Mouse (Mus musculus): ENCODE measurements around the gene Gm2035.
"Not testable (repeated sequence)": the region's sequence is repeated elsewhere in the genome, so short reads cannot be mapped to it uniquely, and the experiment has no call there.

Gm2035 gene

DNA sequence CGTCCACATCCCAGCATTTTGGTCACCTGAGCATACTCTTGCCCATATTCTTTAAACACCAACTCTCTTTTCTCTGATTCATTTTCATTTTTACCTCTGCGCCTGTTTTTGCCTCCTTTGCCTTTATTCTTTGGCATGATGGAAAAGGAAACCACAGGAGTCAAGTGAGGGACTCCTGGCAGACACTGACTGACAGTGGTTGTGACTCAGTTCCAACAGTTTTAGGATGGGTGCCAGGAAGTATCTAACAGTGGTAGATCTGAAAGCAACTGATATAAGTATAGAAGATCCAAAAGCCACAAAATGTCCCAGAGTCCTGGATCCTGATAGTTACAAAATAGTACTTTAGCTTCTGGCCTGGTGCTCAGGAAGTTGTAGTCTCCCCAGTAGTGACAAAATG, at the start of gene Gm2035:
TSS of gene Gm2035 (minus strand) at position 137 of the 400 bp plus-strand sequence.
- not testable (repeated sequence) for DNase-seq

DNA sequence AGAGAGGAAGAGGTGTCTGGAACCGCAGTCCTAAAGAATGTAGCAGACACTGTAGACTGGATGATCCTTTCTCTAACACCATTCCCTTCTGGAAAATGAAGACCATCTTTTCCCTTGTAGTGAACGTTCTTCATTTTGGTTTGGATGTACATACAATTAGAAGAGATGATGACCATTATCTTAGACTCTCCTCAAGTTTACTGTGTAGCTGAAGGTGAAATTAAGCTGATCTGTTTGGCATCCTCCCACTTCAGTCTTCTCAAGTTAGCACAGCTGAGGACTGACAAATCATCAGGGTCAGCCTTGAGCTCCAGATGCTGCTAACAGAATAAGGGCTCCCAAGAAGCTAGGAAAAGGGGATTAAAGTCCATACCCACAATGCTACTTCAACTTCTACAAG, 34.1 kb upstream of the Gm2035 start, which contains the start of gene Gm2042:
TSS of gene Gm2042 (plus strand) at position 301 of the 400 bp plus-strand sequence.
- not testable (repeated sequence) for DNase-seq

DNA sequence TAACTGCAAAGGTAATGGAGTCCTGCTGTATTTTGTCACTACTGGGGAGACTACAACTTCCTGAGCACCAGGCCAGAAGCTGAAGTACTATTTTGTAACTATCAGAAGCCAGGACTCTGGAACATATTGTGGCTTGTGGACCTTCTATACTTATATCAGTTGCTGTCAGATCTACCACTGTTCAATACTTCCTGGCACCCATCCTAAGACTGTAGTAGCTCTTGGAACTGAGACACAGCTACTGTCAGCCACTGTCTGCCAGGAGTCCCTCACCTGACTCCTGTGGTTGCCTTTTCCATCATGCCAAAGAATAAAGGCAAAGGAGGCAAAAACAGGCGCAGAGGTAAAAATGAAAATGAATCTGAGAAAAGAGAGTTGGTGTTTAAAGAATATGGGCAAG, 24.6 kb downstream of the Gm2035 start, which contains the start of gene Gm2022:
TSS of gene Gm2022 (plus strand) at position 301 of the 400 bp plus-strand sequence.
- DNase-seq: not testable (repeated sequence)

DNA sequence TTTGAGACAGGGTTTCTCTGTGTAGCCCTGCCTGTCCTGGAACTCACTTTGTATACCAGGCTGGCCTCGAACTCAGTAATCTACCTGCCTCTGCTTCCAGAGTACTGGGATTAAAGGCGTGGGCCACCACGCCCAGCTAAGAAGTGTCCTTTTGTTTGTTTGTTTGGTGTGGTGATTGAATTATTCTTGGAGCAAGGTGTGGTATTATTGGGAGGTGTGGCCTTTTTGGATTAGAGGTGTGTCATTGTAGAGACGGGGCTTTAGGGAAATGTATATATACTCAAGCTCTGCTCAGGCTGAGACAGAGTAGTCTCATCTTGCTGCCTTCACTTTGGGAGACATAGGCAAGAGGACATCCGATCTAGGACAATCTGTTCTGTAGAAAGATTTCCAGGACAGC, 45.9 kb downstream of the Gm2035 start, which contains the start of gene Gm2016:
TSS of gene Gm2016 (plus strand) at position 301 of the 400 bp plus-strand sequence.
- not testable (repeated sequence) for DNase-seq

All from cerebellum, postnatal 36 days (tissue).